Mouse (Mus musculus) heart, adult 9 months (tissue): ENCODE results near the gene Creld2.

Experiments
- DNase-seq, 2 experiments: peaks; one replicate each; pipeline ENCODE4 v3.0.0; 2022; ENCODE audit warnings: low spot score in 2 of 2

The Creld2 gene

GRCm38 (mm10) chr15:88867368-88868023 is 48.0 kb downstream of the Creld2 start:
- DNase-seq, result peak; percentile 90 to 91

DNA sequence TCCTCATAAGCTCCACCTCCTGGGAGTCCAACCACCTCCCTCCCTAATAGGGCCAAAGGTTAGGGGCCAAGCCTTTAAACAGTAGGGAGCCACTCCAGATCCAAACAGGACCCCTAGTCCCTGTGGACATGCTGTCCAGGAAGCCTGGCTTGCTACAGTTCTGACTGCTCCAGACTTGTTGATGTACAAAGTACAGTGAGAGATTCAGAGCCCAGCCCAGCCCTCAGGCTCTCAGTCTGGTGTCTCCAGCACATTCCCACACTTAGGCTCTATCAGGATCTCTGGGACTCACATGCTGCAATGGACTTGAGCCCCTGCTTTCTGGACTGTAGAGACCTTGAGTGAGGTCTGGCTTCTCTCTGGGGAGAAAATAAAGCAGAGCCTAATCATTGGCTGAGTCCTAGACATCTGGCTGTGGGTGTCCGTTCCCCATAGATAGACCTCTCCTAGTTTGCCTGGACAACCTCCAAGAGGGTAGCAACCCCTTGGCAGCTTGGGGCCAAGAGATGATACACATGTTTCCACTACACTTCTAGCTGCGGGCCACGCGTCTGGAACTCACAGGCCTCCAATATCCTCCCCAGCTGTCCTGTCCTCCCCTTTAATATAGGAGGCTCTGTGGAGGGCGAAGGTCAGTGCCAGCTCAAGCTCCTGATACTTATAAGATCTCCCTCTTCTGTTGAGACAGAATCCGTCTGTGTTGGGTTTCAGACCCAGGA is 48.7 kb downstream of the Creld2 start:
- peak; percentile 81 to 89 for DNase-seq

DNA sequence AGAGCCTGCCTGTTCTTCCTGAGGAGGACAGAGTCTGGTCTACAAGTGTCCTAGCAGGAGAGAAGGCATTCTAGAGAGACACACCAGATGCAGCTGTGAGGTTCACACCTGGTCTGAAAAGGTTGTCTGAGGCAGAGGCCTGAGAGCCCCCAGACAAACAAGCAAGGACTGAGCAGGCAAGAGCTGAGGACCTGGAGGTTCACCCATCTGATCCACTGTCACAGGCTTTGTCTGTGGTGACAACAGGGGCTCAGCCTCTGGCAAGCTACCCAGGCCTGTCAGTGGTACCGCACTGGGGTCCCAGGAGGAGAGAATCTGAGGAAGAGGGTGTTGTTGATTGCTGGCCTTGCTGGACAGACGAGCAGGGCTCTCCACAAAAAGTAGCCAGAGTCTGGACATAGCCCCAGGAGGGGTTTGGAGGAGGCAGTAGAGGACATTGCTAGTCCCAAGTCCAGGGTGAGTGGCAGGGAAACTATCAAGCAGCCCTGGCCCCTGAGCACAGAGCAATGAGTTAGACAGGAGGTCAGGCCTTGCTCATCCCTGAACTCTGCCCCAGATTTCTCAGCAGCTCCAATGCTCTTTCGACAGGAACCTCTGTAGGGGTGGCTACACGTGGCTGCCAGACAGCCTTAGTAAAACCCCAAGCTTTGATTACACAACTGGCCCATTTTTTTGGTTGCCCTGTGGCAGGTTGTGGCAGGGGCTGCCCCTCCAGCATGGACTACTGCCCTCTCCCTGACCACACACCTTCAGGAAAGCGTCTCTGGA is 51.2 kb downstream of the Creld2 start:
- DNase-seq, result no peak

GRCm38 (mm10) chr15:88874061-88874460 is 54.6 kb downstream of the Creld2 start:
- no peak for DNase-seq

GRCm38 (mm10) chr15:88874477-88874876 is 55.0 kb downstream of the Creld2 start:
- no peak for DNase-seq

GRCm38 (mm10) chr15:88875625-88876081 is 56.2 kb downstream of the Creld2 start:
- peak; percentile 81 to 82 for DNase-seq
